Mouse (Mus musculus): ENCODE data around the gene Xk.
A peak's percentile ranks its signal among the peaks of the same experiment; 100 is the strongest.
"Not testable (repeated sequence)": the region's sequence is repeated elsewhere in the genome, so short reads cannot be mapped to it uniquely, and the experiment has no call there.

Xk gene

DNA sequence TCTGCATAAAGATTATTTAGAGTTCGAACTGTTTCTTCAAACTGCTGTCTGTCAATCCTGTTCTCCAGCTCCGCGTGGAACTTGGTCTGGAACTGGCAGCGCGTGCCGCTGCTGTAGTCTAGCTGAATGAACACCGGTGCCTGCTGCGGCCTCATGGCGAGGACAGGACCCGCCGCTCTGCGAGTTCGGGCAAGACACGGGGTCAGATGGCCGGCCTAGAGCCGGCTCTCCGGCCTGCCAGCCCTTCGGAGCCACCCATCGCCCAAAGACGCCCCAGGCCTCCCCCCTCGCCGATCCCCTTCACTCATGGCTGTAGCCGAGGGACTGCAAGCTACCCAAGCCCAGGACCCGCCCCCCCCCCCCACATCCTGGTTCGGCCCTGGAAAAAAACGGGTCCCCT is 55.4 kb downstream of the Xk start:
- not testable (repeated sequence) for DNase-seq

DNA sequence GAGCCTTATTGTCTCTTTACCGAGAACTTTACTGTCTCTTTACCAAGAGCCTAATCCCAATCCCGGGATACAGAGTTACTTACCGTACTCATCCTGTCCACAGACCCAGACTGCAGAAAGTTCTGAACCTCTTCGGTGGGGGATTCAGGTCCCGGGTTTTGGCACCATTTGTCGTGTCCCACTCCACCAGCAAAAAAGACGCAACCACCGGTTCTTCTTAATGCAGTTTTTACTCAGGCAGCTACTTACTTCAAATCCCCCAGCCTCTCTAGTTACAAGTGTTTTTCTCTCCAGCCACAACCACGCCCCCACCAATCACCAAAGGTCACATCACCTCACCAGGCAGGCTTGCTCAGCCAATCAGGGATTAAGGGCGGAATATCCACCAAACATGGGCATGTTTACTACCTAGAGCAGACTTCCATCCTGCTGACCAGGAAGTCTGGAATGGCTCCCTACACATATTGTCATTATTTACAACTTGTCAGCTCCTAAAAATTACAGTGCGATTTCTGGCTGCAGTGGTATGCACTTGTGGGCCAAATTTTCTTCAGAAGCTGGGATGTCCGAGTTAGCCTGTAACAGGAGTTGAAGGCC is 59.9 kb downstream of the Xk start:
- DNase-seq, result not testable (repeated sequence)

DNA sequence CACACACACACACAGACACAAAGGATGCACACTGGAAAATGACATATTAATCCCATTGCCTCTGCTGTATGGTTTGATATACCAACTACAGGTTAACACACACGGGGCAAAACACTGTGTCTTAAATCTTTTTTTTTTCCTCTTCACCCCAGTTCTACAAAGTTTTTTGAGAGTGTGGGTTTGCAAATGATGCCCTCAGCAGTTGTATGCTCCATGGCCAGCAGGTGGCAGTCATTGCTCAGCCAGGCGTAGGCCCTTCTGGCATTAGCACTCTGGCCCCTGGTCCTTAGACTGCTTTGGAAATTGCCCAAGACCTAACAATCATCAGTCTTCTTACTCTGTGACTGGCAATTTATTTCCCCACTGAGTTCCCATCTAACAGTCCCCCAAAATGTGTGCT is 60.5 kb downstream of the Xk start:
- DNase-seq, result peak; percentile 57

DNA sequence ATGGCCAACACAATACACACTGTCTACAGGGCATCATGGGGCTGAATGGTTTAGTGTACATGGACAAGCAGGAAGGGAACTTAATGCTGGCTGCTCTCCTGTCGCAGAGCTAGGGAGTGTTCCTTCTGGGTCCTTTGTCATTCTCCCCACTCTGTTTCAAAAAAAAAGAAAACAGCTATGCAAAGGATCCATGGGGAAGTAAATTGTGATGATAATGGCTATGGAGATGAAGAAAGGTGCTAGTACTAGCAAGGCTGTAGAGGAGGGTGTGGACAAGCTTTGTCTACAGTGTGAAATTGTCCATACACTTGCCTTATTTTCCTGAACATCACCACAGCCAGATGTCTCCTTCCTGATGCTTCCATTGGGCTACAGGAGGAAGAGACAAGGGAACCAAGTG is 62.4 kb downstream of the Xk start:
- not testable (repeated sequence) for DNase-seq

DNA sequence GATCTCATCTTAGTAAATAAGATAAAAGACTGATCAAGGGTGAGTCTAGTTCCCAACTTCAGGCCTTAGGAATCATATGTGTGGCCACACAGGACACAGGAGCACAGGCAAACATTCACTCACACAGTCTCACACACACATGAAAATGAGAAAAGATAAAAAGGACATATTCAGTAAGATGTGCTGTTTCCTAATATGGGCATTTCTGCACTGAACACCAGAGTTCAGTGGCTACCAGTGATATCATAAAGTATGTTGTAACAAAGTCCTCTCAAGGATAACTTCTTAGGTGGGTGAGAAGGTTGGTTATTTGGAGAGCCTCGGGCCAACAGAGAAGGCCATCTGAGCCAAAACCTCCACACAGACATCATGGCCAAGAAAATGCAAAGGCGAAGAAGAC is 77.8 kb downstream of the Xk start, which contains the start of gene H2al1k:
H2al1k (plus strand) TSS at position 301 of the 400 bp plus-strand sequence.
- not testable (repeated sequence) for DNase-seq
